Mouse (Mus musculus): ENCODE results near the gene Myadm.

DNA sequence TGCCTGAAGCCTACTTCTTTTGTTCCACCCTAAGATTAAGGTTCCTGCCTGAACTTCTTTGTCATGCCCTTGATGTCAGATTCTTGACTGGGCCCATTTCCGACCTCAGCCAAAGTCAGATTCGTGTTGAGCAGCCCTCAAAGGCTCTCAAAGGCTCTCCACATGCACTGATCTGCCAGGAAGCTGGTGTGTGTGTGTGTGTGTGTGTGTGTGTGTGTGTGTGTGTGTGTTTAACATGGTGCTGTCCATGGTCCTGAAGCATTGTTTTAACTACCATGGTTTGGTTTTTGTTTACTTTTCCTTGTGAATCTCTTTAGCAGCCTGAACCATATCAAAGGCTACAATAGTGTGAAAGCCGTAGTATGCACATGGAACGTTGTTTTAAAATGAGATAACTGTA lies 39.1 kb downstream of the Myadm start:
- no peak for TF ChIP-seq TAL1 (IDR thresholded peaks at IDR 0.05; ENCODE audit: low read length)
- no peak for TF ChIP-seq GATA1 (IDR thresholded peaks at IDR 0.05; ENCODE audit: low read length)
